Mouse (Mus musculus) kidney, adult 8-10 months (tissue): ENCODE measurements around the gene Gm11733.

Source experiments
- DNase-seq, 2 experiments: peaks; one replicate each; pipeline ENCODE4 v3.0.0; 2022

The Gm11733 gene

DNA sequence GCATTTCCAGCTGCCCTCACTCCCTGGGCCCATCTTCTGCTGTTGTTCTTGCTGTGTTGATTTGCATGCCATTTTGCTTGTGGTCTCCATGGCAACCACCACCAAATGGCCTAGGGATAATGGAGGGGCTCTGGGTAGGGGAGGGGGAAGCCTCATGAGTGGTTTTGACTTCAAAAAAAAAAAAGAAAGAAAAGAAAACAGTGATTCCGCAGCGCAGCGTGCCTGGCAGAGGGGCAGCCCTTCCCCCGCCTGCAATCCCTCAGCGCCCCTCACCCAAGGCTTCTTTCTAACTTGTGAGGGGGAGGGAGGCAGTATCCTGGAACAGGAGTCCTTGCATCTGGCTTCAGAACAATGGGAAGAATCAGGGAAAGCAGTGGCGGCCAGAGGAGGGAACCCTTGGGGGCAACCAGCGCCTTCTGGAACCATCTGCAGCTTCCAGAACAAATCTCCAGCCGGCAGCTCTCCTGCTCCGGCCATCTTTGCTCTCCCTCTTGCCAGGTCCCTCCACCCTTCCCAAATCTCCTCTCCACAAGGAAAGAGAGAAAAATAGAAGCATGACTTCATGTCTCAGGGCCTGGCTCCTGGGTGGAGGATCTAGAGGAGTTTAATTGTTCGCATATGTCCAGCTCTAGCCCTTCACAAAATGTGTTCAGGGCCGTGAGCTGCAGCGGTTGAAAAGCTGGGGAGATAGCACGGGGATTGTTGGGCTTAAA is 5.0 kb upstream of the Gm11733 start:
- no peak for DNase-seq

DNA sequence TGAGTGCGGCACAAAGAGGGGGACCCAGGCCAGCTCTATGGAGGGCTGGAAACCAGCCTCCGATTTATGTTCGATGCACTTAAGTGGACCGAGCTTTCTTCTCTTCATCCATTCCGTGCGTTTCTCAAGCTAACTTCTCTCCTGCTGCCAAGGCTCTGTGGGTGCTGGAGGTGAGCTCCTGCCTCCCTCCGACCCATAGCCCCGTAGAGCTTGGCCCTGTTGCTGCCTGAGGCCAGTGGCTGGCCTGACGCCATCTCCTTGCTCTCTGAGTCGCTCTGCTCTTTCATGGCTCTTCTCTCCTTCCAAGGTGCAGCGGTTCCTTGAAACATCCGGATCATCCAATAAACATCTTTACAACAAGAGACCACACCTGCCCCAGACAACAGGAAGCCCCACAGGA is 4.4 kb upstream of the Gm11733 start:
- DNase-seq = no peak

DNA sequence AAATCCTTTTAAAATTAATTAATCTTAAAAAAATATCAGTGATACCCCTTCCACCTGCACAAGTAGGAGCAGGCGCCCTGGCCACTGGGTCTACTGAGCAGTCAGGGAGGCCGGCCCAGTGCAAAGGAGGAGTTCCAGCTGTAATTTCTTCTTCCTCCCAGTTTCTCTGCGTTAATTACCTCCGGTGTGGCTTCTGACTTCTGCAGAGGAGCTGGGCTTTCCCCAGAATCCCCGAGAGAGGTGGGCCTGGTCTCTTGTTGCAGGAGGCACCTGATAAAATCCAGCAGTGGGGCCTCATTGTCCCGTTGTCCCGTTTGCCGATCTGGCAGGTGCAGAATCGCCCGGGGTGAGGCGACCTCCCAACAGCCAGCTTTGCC is 1.9 kb upstream of the Gm11733 start:
- no peak for DNase-seq

DNA sequence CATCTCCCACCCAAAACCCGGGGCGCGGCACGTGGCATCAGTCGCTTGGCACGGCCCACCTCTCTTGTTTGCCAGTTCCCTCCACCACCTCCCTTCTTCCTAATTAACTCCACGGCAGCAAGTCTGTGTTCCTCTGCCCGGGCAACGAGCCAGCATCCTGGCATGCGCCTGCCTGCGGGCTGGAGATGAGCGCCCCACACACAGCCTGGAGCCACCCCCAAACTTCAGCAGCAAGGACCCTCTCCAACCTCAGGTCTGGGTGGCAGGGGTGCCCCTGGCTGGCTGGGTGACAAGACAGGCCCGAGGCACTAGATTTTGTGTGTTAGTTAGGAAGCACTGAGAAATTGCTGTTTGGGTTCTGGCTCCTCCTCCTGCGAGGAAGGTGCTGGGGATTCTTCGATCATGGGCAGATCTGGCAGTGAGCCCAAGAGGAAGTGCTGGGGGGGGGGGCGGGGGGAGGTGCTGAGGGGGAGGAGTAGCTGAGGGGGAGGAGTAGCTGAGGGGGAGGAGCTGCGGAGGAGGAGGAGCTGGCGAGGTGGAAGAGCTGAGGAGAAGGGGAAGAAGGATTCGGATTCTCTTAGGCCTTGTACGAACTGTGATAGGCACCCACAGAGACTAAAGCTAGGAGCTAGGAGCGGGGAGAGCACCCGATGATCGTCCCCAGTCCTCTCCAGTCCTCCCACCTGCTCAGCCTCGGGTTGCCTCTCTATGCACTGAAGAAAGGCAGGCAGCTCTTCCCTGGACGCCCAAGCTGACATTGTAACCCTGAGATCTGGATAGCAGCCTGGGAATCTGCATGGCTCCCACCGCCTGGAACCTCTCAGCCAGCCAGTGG is 1.3 kb upstream of the Gm11733 start:
- DNase-seq = peak; percentile 77 to 80

DNA sequence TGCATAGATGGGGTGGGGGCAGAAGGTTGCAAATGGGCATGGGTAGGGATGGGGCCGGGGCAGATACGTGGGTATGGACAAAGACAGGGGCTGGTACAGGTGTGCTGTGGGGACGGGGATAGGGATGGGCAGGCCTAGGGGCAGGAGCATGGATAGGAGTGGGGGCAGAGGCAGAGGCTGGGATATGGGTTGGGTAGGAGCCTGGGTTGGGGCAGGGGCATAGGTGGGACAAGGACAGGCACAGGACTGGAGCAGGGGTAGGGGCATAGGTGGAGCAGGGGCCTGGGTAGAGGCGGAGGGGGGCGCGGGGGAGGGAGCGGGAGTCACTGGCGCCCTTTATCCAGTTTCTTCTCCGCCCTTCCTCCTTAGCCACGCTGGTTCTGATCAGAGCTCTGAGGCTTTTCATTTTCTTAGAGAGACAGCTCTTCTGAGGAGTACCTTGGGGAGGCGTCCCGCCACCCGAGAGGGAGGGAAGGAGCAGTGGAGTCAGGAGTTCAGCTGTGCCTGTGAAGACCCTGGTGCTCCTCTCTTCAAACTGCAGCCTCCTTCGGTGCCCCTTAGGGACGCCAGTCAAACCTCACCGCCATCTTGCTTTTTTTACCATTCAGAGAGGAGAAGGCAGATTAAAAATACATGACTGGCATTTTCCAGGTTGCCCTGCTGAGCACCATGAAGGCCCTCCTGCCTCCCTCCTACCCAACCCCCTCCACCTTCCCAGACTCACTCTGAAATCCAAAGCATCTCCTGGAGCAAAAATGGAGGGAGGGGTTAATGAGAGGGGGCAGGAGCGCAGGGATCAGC is 7.4 kb downstream of the Gm11733 start:
- no peak for DNase-seq

DNA sequence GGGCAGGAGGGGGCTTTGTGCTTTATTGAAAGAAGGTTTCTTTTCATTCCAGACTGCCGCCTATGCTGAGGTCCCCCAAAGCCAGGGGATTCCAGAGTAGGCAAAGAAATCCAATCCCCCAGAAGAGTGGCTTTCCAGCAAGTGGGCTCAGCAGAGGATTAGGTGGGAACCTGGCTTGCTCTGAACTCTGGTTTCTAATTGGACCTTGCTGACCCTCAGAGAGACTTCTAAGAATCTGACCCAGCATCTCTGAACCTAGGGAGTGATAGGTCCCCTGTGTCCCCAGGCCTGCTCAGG is 8.0 kb downstream of the Gm11733 start:
- no peak for DNase-seq

DNA sequence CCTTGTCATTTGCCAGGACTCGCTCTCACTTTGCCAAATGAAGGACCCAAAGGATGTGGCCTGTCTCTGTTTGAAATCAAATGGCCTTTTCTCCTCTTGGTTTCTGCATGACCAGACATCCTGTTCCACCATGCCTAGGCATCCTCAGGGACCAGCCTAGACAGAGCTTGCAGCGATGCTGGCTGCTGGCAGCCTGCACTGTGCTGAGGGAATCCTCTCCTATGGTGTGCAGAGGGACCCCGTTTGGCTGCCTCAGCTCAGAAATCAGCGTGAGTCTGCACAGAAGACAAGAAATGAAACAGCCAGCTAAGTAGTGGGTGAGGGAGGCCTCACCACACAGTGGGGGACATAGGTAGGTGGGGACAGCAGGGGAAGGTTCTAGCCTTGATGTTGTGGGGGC is 12.6 kb downstream of the Gm11733 start:
- DNase-seq = no peak

DNA sequence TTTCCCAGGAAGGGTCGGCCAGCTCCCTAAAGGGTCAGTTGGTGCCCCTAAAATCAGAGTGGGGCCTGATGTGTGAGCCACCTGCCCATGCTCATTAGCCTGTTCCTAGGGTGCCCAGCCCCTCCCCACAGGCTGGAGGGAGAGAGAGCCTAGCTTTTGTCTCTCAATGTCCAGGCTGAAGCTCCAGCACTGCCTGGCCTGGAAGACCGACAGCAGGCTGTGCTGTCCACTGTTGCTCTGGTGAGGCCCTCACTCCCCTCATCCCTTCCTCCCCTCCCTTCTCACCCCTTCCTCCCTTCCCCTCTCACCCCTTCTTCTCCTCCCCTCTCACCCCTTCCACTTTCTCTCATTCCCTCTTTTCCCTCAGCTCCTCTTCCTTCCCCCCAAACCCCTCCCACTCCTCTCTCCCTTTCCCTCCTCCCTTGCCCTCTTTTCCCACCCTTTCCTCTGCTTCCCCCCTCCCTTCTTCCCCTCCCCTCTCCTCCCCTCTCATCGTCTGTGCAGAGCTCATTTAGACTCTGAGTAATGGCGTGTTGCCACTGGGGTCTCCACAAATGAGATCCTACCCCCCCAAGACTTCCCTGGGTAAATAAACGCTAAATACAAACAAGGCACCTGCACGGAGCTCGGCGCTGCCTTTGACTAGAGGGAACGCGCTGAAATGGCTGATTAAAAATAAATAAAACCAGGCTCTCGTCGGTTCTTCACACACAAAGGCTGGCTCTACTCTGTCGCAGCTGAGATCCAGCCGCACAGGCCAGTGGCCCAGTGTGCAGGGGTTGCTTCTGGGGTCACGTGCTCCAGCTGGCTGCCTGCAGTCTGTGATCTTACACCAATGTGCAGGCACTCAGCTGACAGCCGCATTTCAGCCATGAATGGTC is 13.3 kb downstream of the Gm11733 start:
- peak; percentile 34 to 47 for DNase-seq

DNA sequence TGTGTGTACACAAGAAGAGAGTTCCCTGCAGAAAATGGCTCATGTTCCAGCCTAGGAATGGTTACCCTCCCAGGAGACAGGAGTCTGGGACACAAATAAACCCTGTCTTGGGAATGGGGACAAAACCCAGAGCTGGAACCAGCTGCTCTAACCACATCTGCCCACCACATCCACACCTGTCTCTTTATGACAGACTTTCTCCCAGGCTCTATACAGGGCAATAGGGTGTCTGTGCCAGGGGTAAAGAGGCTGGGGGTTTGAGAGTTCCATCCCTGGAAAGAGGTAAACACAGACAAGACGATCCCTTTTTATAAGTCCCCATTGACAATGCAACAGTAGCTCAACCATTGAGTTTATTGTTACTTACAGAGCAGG is 14.0 kb downstream of the Gm11733 start:
- DNase-seq = no peak

DNA sequence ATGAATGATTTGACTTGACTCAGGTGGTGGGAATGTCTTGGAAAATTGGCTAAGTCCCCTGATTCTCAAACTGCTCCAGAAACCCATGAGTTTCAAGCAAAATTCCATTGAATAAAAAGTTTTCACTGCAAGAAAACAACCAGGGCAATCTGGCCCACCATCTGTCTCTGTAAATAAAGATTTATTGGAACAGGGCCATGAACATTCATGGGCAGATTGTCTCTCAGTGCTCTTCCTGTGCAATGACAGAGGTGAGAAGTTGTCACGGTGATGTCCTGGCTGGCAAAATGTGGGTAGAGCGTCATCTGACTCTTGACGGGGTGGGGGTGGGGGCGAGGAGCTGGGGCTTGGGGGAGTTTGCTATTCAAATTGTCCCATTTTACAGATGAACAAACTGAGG is 24.8 kb downstream of the Gm11733 start:
- no peak for DNase-seq

DNA sequence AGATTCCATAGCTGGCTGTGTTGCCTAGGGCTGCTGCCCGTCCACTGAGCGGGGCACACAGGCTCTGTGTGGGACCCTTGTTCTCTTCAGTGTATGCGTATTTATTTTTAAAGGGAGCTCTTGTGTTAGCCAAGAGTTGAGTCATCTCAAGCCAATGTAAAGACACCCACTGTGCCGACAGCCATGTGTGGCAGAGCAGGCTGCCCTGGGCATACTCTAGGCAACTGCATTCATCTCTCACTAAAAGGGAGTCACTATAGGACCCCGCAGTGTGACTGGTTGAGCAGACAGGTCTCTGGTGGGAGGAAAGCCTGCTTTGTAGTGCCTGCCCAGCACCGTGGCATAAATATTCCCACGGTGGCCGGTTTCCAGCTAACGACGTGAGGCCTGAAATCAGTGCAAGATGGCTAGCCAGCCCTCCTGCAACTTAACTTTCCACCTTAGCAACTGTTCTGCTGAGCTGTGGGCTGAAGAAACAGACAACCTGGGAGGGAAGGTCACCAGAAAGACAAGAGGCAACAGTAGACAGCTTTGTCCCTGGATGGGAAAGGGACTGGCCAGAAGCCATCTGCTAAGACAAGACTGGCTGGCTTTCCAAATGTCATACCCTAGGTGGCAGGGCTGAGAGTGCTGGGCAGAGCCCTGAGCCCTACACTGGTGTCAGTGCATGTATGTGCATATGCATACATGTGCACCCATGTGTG is 31.7 kb downstream of the Gm11733 start:
- DNase-seq = no peak

DNA sequence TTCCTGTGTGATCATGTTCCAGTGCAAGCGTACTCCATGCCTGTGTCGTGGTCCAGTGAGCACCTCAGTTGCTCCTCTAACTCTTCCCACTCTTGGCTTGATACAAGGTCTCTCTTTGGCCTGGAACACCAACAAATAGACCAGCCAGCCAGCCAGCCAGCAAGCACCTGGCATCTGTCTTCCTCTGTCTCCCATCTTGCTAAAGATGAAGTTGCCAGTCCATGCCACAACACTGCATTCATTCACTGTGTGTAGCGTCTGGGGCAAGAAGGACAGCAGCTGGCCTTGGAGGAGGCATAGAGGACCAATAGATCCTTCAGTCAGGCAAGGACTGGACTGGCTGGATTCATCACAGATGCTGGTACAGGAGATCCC is 32.2 kb downstream of the Gm11733 start:
- DNase-seq = no peak

DNA sequence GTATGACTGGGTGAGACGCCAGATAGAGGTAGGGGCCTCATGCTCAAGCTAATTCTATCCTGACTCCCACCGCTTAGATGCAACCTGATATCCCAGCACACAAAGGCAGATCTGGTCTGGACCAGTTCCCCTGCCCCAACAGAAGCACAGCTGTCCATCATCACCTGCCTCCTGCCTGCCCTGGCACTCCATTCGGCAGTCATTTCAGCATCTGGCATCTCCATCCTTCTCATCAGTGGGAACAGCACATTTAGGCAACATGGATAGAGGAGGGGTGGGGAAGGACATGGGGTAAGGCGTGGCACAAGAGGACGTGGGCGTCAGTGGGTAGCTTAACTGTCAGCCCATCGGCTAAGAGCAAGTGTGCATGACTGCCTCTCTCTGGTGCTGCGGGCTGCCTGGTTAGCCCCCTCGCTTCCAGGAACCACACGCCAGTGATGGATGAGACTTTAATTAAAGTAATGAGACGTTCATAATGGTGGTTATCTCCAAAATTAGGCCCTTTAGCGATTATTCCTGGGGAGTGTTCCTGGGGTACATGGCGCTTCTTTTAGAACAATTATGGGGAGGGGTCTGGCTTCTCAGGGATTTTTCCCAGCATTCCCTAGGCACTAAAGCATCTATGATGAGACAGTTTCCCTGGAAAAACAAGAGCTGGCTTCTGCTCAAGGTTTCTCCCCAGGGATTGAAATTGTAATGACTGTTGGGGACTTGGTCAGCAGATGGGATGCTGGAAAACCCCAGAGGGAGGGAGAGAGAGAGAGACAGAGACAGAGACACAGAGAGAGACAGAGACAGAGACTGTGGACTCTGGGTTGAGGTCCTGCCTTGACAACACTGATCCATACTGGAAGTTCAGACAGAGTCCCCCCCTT is 38.0 kb downstream of the Gm11733 start:
- DNase-seq = no peak

DNA sequence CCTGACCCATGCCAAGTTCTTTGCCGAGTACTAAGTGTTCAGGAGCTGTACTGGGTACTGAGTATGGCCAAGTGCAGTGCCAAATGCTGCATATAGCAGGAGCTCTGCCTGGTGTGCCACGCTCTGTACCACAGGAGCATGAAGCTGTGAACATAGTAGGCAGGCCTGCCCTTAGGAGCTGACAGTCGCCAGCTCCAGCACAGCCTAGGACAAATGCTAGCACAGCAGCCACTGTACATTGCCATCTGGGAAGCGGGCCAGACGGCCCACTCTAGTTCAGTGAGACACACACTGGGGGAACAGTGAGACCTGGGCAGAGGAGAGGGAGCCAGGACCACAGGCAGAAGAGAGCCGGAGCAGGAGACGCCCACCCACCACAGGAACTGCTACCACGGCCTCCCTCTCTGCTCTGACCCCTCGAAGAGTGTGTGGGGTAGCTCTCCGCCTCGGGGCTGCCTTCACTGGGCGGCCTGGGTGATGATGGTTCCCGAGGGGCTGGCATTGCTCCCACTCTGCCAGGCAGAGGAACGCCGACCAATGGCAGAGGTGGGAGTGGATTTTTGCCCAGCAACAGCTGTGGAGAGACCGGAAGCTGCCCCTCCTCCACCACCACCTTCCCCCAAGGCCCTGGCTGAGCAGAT is 38.8 kb downstream of the Gm11733 start:
- peak; percentile 68 to 78 for DNase-seq

DNA sequence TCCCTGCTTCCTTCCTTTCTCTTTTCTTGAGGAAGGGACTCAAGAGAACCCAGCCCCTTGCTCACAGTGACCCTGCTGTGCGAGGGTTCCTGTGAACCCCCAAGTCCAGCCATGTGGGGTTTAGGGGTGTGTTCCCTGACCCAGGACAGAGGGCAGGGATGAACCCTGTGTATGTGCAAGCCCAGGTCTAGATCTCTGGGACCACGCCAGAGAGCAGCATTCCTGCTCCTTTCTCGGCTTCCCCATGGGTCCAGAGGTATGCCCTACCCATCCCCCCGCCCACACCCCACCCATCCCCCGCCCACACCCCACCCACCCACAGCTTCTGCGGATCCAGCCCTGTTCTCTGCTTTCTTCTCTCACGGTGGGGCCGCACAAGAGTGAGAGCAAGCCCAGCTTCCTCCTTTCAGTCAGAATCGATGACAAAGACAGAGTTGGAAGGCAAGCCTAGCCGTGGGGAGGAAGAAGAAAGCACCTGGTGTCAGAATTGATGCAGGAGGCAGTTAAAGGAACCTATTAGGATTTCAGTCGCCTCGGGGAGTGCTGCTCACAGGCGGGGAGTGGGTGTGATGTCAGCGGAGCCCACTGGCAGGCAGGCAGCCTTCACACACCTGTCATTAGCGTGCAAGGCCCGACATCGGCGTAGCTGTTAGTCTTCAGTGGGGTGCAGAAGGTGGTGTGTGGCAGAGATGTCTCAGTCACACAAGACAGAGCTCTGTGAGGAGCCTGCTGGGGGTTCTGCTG is 41.6 kb downstream of the Gm11733 start:
- DNase-seq = no peak

DNA sequence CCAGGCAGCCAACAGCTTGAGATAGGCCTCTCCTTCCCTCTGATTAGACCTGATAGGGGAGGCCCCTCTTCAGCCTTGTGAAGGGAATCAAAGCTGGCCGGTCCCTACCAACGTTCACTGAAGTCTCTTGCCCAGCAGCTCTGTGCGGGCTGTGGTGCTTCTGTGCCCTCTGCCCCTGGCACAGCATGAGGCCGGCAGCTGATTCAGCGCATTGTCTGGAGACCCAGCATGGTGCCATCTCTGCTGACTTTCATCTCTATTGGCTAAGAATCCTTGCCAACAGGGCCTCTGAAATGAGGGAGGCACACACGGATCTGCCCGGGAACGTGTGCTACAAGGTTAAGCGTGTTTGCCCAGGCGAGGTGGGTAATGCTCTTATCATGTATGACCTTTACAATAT is 48.2 kb downstream of the Gm11733 start:
- no peak for DNase-seq

DNA sequence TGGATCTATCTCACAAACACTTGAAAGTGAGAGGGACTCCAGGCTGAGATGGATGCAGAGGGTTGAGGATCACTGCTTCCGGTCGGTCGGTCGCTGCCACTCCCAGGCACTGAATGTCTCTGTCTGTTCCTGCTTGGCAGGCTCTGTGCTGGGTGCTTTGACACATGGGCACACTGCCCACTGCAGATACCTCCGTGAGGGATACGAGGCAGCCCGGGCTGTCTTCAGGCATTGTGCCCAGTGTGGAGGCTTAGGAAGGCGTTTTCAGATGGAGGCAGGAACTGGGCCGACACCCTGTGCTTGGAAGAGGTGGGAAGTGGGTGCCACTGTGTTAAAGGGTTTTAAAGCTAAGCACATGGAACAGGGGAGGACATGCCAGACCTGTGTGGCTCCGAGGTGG is 50.7 kb downstream of the Gm11733 start:
- DNase-seq = peak; percentile 56 to 58

DNA sequence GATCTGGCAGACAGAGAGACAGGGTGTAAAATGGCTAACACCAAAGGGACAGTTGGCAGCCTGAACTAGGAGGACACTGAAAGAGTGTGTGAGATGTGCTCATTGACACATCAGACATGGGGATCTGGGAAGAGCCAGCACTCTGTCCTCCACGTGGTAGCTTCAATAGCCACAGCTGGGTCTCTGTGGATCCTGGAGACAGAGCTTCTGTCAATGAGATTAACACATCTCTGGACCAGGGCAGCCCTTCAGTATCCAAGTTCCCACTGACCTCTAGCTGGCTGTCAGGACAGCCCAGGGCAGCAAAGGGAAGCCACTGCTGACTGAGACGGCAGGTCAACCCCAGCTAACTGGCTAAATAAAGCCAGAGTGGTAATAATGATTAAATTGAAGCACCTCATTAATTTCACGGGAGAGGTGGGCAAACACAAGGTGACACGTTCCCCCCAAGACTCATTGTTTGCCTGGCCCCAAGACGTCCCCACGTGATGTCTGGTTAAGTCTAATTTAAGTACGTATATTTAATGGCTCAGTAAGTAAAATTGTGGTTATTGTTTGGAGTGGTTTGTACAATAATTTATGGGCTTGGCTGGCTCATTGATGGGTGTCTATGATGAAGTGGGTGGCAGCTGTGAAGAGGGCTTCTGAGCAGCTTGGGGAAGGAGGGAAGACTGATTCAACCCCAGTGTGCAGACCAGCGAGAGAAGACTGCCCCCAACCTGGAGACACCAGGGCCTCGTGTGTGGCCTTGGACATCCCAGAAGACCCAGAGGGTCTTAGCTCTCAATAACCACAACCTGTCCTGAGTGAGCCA is 51.5 kb downstream of the Gm11733 start:
- DNase-seq = no peak

DNA sequence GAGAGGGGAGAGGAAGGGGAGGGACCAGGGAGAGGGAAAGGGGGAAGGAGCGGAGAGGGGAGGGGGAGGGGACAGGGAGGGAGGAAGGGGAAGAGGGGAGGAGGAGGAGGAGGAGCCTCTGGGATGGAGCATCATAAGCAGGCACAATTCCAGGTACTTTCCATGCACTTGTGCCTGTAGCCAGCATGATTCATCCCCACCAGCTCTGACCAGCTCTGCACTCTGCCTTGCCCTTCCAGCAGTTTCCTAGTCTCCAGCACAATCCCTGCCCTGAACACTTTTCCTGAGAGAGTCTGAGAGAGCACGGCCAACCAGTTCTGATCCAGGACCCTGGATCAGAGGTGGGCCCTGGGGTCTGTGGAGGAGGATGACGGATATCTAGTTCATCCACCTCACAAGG is 52.4 kb downstream of the Gm11733 start:
- peak; percentile 30 to 31 for DNase-seq
